Mouse (Mus musculus) brain, embryonic 14.5 days (tissue): ENCODE measurements around the gene Akap4.

Experiments
- CTCF ChIP-seq: fragments of 200-500 bp; IDR thresholded peaks from 2 replicates; pipeline ENCODE4 v1.5.1; 2012; ENCODE audit warnings: inconsistent platforms, mild to moderate bottlenecking, moderate library complexity, borderline replicate concordance; ENCODE audit not compliant: insufficient read depth, insufficient read length; ENCODE audit errors: extremely low read depth
- POLR2A ChIP-seq: fragments of 200-500 bp; IDR thresholded peaks from 2 replicates; pipeline ENCODE4 v1.6.1; 2012; ENCODE audit warnings: mild to moderate bottlenecking, inconsistent platforms, borderline replicate concordance; ENCODE audit not compliant: poor library complexity, insufficient read depth, insufficient read length, severe bottlenecking; ENCODE audit errors: extremely low read depth

GRCm38 (mm10) chrX:7102280-7102679 is 35.0 kb downstream of the Akap4 start:
- TF ChIP-seq POLR2A (no peak), CTCF (no peak)
